Mouse (Mus musculus): ENCODE measurements around the gene Sh3rf3.

Sh3rf3 gene

DNA sequence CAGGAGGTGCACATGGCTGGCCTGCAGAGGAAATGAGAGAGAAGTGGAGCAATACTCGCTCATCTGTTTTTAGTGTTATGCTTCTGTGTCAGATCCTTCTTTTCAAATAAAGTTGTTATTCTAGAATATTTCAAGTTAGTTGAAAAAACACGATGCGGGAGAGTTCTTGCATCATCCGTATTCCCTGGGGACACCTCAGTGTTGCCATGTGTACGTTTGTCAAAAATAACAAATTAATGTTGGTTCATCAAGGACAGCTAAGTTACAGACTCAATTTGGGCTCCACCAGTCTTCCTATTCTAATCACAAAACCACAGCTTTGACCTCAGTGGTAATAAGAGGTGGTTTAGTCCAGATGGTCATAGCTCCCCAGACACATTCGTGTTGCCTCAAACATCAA lies 35.4 kb downstream of the Sh3rf3 start:
- ATAC-seq (ENCODE audit: low TSS enrichment) = no peak

GRCm38 (mm10) chr10:58854548-58855198 lies 41.5 kb downstream of the Sh3rf3 start:
- peak; percentile 28; the same call in 1 of the 2 replicates for ATAC-seq (ENCODE audit: low TSS enrichment)

DNA sequence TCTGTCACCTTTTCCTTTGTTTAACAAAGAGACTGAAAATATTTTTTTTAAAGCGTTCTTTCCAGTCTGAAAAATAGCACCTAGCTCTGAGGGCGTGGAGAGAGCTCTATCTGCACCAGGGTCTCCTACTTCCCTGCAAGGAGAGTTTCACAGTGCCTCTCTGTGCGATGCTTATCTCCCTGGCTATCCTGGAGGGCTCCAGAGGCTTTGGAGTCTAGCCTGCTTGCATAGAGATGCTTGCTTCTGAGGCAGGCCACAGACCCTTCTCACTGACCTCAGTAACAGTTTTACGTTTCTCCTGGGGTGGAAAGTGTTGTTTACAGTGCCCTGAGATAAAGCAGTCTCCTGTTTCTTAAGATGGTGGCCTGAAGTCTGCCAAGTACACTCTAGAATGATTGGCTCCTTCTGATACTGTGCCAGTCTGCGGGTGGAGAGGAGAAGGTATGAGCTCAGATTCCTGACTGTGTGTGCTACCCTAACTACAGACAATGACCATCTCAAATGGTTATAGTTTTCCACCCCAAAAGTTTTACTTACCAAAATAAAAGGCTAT lies 42.1 kb downstream of the Sh3rf3 start:
- peak; percentile 47; the same call in 1 of the 2 replicates for ATAC-seq (ENCODE audit: low TSS enrichment)

DNA sequence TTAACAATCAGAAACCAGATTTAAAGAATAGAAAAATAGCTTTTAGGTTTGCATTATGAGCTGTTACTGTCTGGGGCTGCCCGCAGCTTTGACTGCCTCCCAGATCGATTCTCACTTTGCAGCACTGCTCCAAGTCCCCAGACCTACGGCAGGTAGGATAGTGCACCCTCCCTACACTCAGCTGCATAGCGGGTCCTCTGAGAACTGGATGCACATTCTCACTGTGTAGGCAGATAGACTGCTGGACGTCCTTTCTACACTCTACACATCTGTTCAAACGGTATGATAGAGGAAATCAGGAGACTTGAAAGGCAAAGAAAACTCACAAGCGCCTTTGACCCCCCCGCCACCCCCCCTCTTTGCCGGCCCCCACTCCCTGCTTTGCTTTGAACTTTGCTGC lies 42.7 kb downstream of the Sh3rf3 start:
- ATAC-seq (ENCODE audit: low TSS enrichment) = no peak

DNA sequence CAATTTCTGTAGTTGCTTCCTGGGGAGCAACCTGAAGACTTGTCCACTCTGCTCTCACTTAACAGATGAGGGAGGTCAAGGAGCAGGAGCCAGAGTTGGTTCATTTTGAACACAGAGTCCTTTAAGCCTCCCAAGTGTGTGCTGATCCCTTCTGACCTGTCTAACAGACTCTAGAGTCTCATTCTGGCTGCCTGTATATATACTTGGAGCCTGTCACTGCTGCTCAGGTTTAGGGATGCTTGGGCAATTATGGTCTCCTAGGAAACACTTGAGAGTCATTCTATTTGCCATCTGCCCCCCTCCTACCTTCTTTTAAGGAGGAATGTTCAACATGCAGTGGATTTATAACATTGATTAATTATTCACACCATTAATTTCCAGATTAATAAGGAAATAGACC lies 43.6 kb downstream of the Sh3rf3 start:
- no peak for ATAC-seq (ENCODE audit: low TSS enrichment)

DNA sequence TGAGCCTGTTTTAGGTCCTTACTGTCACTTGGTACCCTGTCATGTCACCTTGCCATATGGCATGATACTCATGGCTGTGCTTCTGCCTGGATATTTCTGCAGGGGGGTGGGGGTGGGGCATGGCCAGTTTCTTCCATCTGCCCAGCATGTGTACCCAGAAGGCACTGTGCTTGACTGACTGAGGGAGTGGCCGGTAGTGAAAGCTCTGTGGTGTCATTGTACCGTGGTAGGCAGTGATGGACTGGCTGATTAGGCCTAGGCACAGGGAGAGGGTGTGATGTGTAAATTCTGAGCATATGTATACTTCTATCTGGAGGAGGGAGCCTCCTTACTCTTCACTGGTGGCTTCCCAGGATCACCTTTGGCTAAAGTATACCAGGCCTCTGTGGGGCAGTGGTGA lies 51.6 kb downstream of the Sh3rf3 start:
- ATAC-seq (ENCODE audit: low TSS enrichment) = peak; percentile 39; the same call in 1 of the 2 replicates

DNA sequence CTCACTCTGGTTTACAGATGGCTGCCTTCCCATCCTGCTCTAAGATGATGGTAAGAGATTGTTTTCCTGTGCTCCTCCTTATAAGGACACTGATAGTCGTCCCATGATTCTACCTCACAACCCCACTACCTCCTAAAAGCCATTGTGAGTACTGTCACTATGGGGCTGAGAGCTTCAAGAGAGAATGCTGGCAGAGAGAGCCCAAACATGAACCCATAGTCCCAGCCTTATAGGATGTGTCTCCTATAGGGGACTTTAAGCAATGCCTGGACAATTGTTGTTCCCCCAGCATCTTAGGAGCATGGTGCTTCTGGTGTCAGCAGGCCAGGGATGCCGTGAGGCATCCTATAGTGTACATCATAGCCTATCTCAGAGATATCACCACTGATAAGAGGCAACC lies 54.4 kb downstream of the Sh3rf3 start:
- ATAC-seq (ENCODE audit: low TSS enrichment) = no peak

- no peak for ATAC-seq (ENCODE audit: low TSS enrichment)
Measured at GRCm38 (mm10) chr10:58869836-58870235, 56.7 kb downstream of the Sh3rf3 start.

- peak; percentile 77 for ATAC-seq (ENCODE audit: low TSS enrichment)
Measured at GRCm38 (mm10) chr10:58871149-58871820, 58.1 kb downstream of the Sh3rf3 start.

- no peak for ATAC-seq (ENCODE audit: low TSS enrichment)
Measured at GRCm38 (mm10) chr10:58871821-58872577, 58.8 kb downstream of the Sh3rf3 start.

GRCm38 (mm10) chr10:58877835-58878234 lies 64.7 kb downstream of the Sh3rf3 start:
- peak; percentile 61 for ATAC-seq (ENCODE audit: low TSS enrichment)

GRCm38 (mm10) chr10:58878636-58879035 lies 65.5 kb downstream of the Sh3rf3 start:
- no peak for ATAC-seq (ENCODE audit: low TSS enrichment)

GRCm38 (mm10) chr10:58882741-58883140 lies 69.6 kb downstream of the Sh3rf3 start:
- ATAC-seq (ENCODE audit: low TSS enrichment) = no peak

DNA sequence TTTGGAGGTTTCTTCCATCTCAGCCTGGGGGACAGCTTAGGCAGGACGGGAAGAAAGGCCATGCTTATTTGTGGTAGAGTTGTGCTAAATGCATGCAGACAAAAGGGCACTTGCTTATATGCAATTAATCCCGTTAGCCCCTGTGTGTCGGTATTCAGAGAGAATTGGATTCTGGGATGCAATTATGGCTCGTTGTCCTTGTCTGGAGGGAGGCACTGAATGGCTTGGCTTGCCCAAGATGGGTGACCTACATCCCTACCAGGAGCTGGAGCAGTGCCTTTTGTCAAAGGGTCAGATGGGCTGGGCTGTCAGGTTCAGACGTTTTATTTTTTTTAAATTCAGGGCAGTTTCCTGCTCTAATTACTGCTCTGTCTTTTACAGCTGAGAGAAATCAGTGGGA lies 72.2 kb downstream of the Sh3rf3 start:
- peak; percentile 32; the same call in 1 of the 2 replicates for ATAC-seq (ENCODE audit: low TSS enrichment)

GRCm38 (mm10) chr10:58885816-58886215 lies 72.7 kb downstream of the Sh3rf3 start:
- ATAC-seq (ENCODE audit: low TSS enrichment) = peak; percentile 71

- ATAC-seq (ENCODE audit: low TSS enrichment) = no peak
Measured at GRCm38 (mm10) chr10:58890671-58891439, 77.7 kb downstream of the Sh3rf3 start.

GRCm38 (mm10) chr10:58895431-58895830 lies 82.3 kb downstream of the Sh3rf3 start:
- ATAC-seq (ENCODE audit: low TSS enrichment) = peak; percentile 89

- ATAC-seq (ENCODE audit: low TSS enrichment) = peak; percentile 60
Measured at GRCm38 (mm10) chr10:58897009-58897543, 83.9 kb downstream of the Sh3rf3 start.

DNA sequence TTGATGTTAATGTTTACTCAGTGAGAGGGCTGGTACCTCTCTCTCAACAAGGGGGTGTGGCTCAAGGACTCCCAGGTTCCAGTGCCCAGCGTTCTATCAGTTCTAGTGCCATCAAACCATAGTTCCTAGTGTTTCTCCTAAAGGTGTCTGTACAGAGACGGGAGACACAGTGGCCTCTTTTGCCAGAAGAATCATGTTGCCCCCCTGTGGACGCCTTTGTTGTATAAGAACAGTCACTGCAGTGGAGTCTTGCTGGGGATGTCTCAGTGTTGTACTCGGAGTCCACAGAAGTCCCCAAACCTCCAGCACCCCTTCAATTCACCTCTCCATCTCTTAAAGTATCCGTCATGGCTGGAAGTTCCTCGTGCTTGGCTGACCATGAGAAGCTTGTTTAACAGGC lies 92.1 kb downstream of the Sh3rf3 start:
- peak; percentile 44; the same call in 1 of the 2 replicates for ATAC-seq (ENCODE audit: low TSS enrichment)

DNA sequence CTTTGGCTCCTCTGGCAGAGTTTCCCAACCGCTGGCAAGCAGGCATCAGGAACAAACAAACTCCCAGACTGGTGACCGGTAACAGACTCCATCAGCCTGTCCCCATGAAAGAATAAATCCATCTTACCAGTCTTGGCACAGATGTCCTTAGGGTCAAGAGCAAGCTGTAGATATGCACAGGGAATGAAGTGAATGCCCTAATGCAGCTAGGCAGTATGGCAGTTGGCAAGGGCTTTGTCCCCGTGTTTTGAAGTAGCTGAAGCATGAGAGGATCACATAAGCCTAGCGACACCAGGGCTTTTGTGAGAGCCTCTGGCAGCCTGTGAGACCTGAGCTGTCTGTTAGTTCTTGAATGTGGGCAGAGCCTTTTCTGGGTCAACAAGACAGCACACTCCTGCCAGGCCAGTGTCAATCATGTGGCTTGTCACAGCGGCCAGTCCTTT lies 93.9 kb downstream of the Sh3rf3 start:
- ATAC-seq (ENCODE audit: low TSS enrichment) = no peak

DNA sequence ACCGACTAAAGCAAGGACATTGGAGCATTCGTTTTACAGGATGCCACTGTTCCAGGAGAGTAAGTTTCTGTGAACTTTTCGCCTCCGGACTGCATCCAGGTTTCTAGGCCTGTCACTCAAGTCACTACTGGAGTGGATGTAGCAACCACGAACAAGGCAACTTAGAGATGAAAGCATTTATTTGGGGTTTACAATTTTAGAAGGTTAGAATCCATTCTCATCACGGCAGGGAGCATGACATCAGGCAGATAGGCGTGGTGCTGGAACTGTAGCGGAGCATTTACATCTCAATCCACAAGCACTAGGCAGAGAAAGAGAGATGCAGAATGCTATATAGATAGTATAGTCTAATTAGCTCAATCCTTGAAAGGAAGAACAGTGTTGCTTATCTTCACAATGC lies 95.3 kb downstream of the Sh3rf3 start:
- no peak for ATAC-seq (ENCODE audit: low TSS enrichment)
